Mouse (Mus musculus) MN1 (cell line): ENCODE measurements around the gene Ptprg.
A peak's percentile ranks its signal among the peaks of the same experiment; 100 is the strongest.
"Not testable (repeated sequence)": the region's sequence is repeated elsewhere in the genome, so short reads cannot be mapped to it uniquely, and the experiment has no call there.

ENCODE experiments used
- DNase-seq: peaks from one replicate; pipeline ENCODE4 v3.0.0-alpha.2; 2016; ENCODE audit warnings: low spot score

The Ptprg gene

GRCm38 (mm10) chr14:11743726-11744125 is 190.4 kb downstream of the Ptprg start:
- DNase-seq: no peak

GRCm38 (mm10) chr14:11752678-11753077 is 199.3 kb downstream of the Ptprg start:
- DNase-seq: no peak

GRCm38 (mm10) chr14:11754656-11755055 is 201.3 kb downstream of the Ptprg start:
- DNase-seq: no peak

GRCm38 (mm10) chr14:11758185-11758584 is 204.9 kb downstream of the Ptprg start:
- DNase-seq: no peak

- no peak for DNase-seq
These were observed 206.0 kb downstream of the Ptprg start for GRCm38 (mm10) chr14:11759356-11759755.

GRCm38 (mm10) chr14:11762995-11763394 is 209.7 kb downstream of the Ptprg start:
- no peak for DNase-seq

- no peak for DNase-seq
These were observed 219.4 kb downstream of the Ptprg start for GRCm38 (mm10) chr14:11772736-11773135.

- DNase-seq: peak; percentile 58
These were observed 221.2 kb downstream of the Ptprg start for GRCm38 (mm10) chr14:11774476-11775037.

- peak; percentile 78 for DNase-seq
These were observed 221.9 kb downstream of the Ptprg start for GRCm38 (mm10) chr14:11775204-11775603.

- DNase-seq: peak; percentile 18
These were observed 222.7 kb downstream of the Ptprg start for GRCm38 (mm10) chr14:11775951-11776495.

GRCm38 (mm10) chr14:11776566-11776965 is 223.2 kb downstream of the Ptprg start:
- DNase-seq: no peak

GRCm38 (mm10) chr14:11791190-11791589 is 237.9 kb downstream of the Ptprg start:
- no peak for DNase-seq

- DNase-seq: no peak
These were observed 240.5 kb downstream of the Ptprg start for GRCm38 (mm10) chr14:11793847-11794246.

GRCm38 (mm10) chr14:11802355-11803035 is 249.2 kb downstream of the Ptprg start:
- no peak for DNase-seq

GRCm38 (mm10) chr14:11806674-11807073 is 253.3 kb downstream of the Ptprg start:
- no peak for DNase-seq

GRCm38 (mm10) chr14:11807465-11807864 is 254.1 kb downstream of the Ptprg start:
- DNase-seq: no peak

- peak; percentile 13 for DNase-seq
These were observed 257.9 kb downstream of the Ptprg start for GRCm38 (mm10) chr14:11811142-11811761.

GRCm38 (mm10) chr14:11812291-11812690 is 259.0 kb downstream of the Ptprg start:
- DNase-seq: no peak

- DNase-seq: not testable (repeated sequence)
These were observed 261.5 kb downstream of the Ptprg start for GRCm38 (mm10) chr14:11814811-11815210.

GRCm38 (mm10) chr14:11817236-11817635 is 263.9 kb downstream of the Ptprg start:
- no peak for DNase-seq

- no peak for DNase-seq
These were observed 264.7 kb downstream of the Ptprg start for GRCm38 (mm10) chr14:11818054-11818453.

GRCm38 (mm10) chr14:11818721-11819120 is 265.4 kb downstream of the Ptprg start:
- no peak for DNase-seq

- DNase-seq: no peak
These were observed 266.0 kb downstream of the Ptprg start for GRCm38 (mm10) chr14:11819326-11819725.
